Mouse (Mus musculus) liver, embryonic 15.5 days (tissue): ENCODE data around the gene Ccdc7a. TPM values are rescaled to one million over a fixed set of nuclear protein-coding genes. Genes with fewer than 3 reads are reported as not detected.

Experiments
- ATAC-seq: fragments of 200-750 bp; cut with Nextera tagmentation; 2 replicates; pipeline ENCODE4 v1.8.0; 2017; ENCODE audit warnings: moderate number of reproducible peaks, mild to moderate bottlenecking, moderate library complexity; ENCODE audit not compliant: insufficient read depth
- H3K27ac ChIP-seq: fragments of 300-500 bp; sonication (generic); replicated peaks from 2 replicates; pipeline ENCODE4 v1.5.1; 2015; ENCODE audit warnings: mild to moderate bottlenecking, inconsistent platforms
- H3K27me3 ChIP-seq: fragments of 300-500 bp; sonication (generic); 2 replicates; pipeline ENCODE4 v1.6.1; 2015; ENCODE audit warnings: mild to moderate bottlenecking, inconsistent platforms
- H3K36me3 ChIP-seq: fragments of 300-500 bp; sonication (generic); replicated peaks from 2 replicates; pipeline ENCODE4 v1.6.1; 2015; ENCODE audit warnings: moderate library complexity, mild to moderate bottlenecking, inconsistent platforms
- H3K4me1 ChIP-seq: fragments of 300-500 bp; sonication (generic); replicated peaks from 2 replicates; pipeline ENCODE4 v1.6.1; 2015; ENCODE audit warnings: inconsistent platforms
- H3K4me2 ChIP-seq: fragments of 300-500 bp; sonication (generic); 2 replicates; pipeline ENCODE4 v1.6.1; 2015; ENCODE audit warnings: moderate library complexity, mild to moderate bottlenecking, inconsistent platforms
- H3K4me3 ChIP-seq: fragments of 300-500 bp; sonication (generic); replicated peaks from 2 replicates; pipeline ENCODE4 v1.5.1; 2015; ENCODE audit warnings: mild to moderate bottlenecking, inconsistent platforms
- H3K9ac ChIP-seq: fragments of 300-500 bp; sonication (generic); 2 replicates; pipeline ENCODE4 v1.6.1; 2015; ENCODE audit warnings: moderate library complexity, mild to moderate bottlenecking, inconsistent platforms
- H3K9me3 ChIP-seq: fragments of 300-500 bp; sonication (generic); replicated peaks from 2 replicates; pipeline ENCODE4 v1.6.1; 2016; ENCODE audit warnings: inconsistent platforms
- WGBS: fragments of 180-500 bp; shearing (Covaris S2); methylation state at CpG from one replicate; pipeline ENCODE4 v1.1.7; 2015; ENCODE audit warnings: mixed read lengths; ENCODE audit not compliant: insufficient replicate concordance; 5-methylcytosine and 5-hydroxymethylcytosine counted together
- polyA plus RNA-seq: library from polyadenylated mRNA; unstranded; fragments of >200 nt; fragmentation: Nextera tagmentation; extraction: Ambion mirVana; gene quantifications from 2 replicates; pipeline ENCODE4 v1.2.1, GENCODE M21; 2015

The Ccdc7a gene
- polyA plus RNA-seq, 1 experiment from 2014 or later: not detected

DNA sequence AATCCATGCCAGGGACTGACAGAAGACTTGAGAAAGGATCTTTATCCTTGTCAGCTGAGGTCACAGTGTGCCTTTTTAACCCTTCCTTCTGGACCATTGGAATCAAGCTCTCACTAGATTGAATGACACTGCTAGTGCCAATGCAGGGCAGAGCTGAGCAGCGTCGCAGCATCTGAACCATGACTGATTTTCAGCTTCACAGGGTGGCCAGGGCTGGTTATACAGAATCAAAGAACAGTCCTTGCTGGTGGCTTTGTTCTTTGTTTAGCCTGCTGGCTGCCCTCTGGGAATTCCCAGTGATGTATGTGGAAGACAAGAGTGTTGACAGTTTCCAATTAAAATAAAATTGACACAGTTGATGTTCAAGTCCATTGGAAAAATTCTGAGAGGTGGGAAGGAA lies 333.1 kb downstream of the Ccdc7a start:
- Histone ChIP-seq H3K4me2 (no peak overlapping the region), H3K27ac (no peak overlapping the region), H3K27me3 (no peaks in the 10 kb centered on the region), H3K4me3 (no peak overlapping the region), H3K9ac (no peak overlapping the region), H3K36me3 (peaks cover 71% of the 10 kb centered on the region), H3K4me1 (no peaks in the 10 kb centered on the region), H3K9me3 (no peaks in the 10 kb centered on the region)
- 88% methylated on average over 2 of the region's 2 CpGs for WGBS
- no peak for ATAC-seq

DNA sequence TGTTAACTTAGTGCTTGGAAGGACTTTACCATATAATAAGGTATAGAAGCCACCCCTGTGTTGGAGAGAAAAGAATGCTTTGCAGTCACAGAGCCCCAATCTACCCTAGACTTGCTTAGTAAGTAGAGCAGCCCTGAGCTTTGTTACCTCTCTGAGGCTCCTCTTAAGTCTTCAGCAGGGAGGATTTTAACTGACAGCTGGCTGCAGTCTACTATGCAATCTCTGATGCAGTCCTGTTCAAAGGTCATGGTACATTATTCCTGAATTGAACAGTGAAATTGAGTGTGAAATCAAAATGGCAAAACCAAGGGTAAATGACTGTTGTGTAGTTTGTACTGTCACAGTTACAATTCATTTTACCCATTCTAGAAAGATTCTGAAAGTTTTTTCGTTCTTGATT lies 338.1 kb downstream of the Ccdc7a start:
- H3K9me3 ChIP-seq: no peaks in the 10 kb centered on the region
- no peak for ATAC-seq
- no peak overlapping the region for H3K4me2 ChIP-seq
- H3K4me3 ChIP-seq: no peak overlapping the region
- H3K9ac ChIP-seq: no peak overlapping the region
- H3K27ac ChIP-seq: no peak overlapping the region
- peaks cover 80% of the 10 kb centered on the region for H3K36me3 ChIP-seq
- H3K27me3 ChIP-seq: no peaks in the 10 kb centered on the region
- 81% methylated on average over 1 of the region's 1 CpGs for WGBS
- no peaks in the 10 kb centered on the region for H3K4me1 ChIP-seq

GRCm38 (mm10) chr8:128724819-128725218 lies 340.5 kb downstream of the Ccdc7a start:
- no peak overlapping the region for H3K4me3 ChIP-seq
- H3K9me3 ChIP-seq: no peaks in the 10 kb centered on the region
- no peak overlapping the region for H3K4me2 ChIP-seq
- H3K27ac ChIP-seq: no peak overlapping the region
- peaks cover 4% of the 10 kb centered on the region; the same call in 1 of the 2 replicates for H3K4me1 ChIP-seq
- H3K9ac ChIP-seq: no peak overlapping the region
- 40% methylated on average over 1 of the region's 1 CpGs for WGBS
- H3K36me3 ChIP-seq: peaks cover 74% of the 10 kb centered on the region
- no peak for ATAC-seq
- H3K27me3 ChIP-seq: no peaks in the 10 kb centered on the region

- no peak overlapping the region for H3K4me2 ChIP-seq
- peaks cover 83% of the 10 kb centered on the region for H3K36me3 ChIP-seq
- H3K27ac ChIP-seq: no peak overlapping the region
- H3K4me1 ChIP-seq: peaks cover 4% of the 10 kb centered on the region; the same call in 1 of the 2 replicates
- H3K27me3 ChIP-seq: no peaks in the 10 kb centered on the region
- no peak for ATAC-seq
- no peaks in the 10 kb centered on the region for H3K9me3 ChIP-seq
- no peak overlapping the region for H3K4me3 ChIP-seq
- H3K9ac ChIP-seq: no peak overlapping the region
Observed at GRCm38 (mm10) chr8:128716184-128716583, 349.1 kb downstream of the Ccdc7a start.

- H3K9ac ChIP-seq: no peak overlapping the region
- peaks cover 2% of the 10 kb centered on the region; the same call in 1 of the 2 replicates for H3K4me1 ChIP-seq
- no peak overlapping the region for H3K4me2 ChIP-seq
- peak; percentile 71 for ATAC-seq
- H3K27me3 ChIP-seq: no peaks in the 10 kb centered on the region
- WGBS: 38% methylated on average over 3 of the region's 3 CpGs
- H3K4me3 ChIP-seq: no peak overlapping the region
- no peaks in the 10 kb centered on the region for H3K9me3 ChIP-seq
- peaks cover 56% of the 10 kb centered on the region for H3K36me3 ChIP-seq
- no peak overlapping the region for H3K27ac ChIP-seq
Observed at GRCm38 (mm10) chr8:128709261-128709660, 356.1 kb downstream of the Ccdc7a start.

DNA sequence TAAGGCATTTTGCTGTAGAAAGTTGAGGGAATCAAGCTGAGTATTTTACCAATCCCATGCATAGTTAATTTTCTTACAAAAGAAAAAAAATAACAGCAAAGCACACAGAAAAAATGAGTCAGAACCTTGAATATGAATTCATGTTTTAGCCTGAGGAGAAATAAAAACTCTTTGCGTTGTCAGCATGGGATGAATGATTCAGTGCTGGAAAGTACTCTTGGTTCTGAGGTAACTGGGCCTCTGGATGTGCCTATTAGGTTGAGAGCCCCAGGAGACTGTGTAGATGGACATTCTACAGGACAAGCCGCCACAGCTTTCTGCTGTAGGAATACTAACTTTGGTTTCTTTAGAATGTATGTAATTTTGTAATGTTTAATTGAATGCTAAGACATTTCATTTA lies 360.5 kb downstream of the Ccdc7a start:
- H3K9me3 ChIP-seq: no peaks in the 10 kb centered on the region
- no peak overlapping the region for H3K27ac ChIP-seq
- WGBS: 86% methylated on average over 2 of the region's 2 CpGs
- no peaks in the 10 kb centered on the region for H3K27me3 ChIP-seq
- H3K4me1 ChIP-seq: peaks cover 10% of the 10 kb centered on the region; the same call in 1 of the 2 replicates
- H3K4me3 ChIP-seq: no peak overlapping the region
- no peak overlapping the region for H3K4me2 ChIP-seq
- ATAC-seq: no peak
- no peak overlapping the region for H3K9ac ChIP-seq
- peaks cover 23% of the 10 kb centered on the region for H3K36me3 ChIP-seq

- WGBS: 60% methylated on average over 1 of the region's 1 CpGs
- no peaks in the 10 kb centered on the region for H3K27me3 ChIP-seq
- no peak overlapping the region for H3K9ac ChIP-seq
- no peak overlapping the region for H3K27ac ChIP-seq
- no peak overlapping the region for H3K4me2 ChIP-seq
- H3K36me3 ChIP-seq: peaks cover 23% of the 10 kb centered on the region
- no peak for ATAC-seq
- H3K4me1 ChIP-seq: peaks cover 10% of the 10 kb centered on the region
- H3K4me3 ChIP-seq: no peak overlapping the region
- H3K9me3 ChIP-seq: no peaks in the 10 kb centered on the region
Observed at GRCm38 (mm10) chr8:128704376-128704775, 360.9 kb downstream of the Ccdc7a start.

DNA sequence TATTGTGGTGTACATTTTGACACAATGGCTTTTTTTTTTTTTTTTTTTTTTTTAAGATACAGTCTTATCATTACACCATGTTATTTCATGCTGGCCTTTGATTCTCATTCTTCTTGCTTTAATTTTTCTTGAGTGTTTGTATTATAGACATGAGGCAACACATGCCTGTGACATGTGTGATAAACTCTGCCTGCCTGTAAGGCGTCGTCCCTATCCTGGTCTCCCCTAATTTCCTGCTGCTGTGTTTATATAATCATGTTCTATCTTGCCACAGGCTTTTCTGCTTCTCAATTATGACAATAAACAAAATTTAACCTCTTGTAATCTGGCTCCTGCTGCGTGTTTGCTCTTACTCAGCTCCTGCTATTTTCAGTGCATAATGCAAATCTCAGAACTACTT lies 367.4 kb downstream of the Ccdc7a start:
- no peak for ATAC-seq
- 0 out of 2 replicates have a peak, but pooled peaks cover 1% of the 10 kb centered on the region for H3K36me3 ChIP-seq
- H3K4me3 ChIP-seq: no peak overlapping the region
- H3K4me1 ChIP-seq: peaks cover 56% of the 10 kb centered on the region
- no peaks in the 10 kb centered on the region for H3K27me3 ChIP-seq
- no peaks in the 10 kb centered on the region for H3K9me3 ChIP-seq
- no peak overlapping the region for H3K27ac ChIP-seq
- H3K9ac ChIP-seq: no peak overlapping the region
- WGBS: 50% methylated on average over 3 of the region's 3 CpGs
- no peak overlapping the region for H3K4me2 ChIP-seq

- Histone ChIP-seq H3K27me3 (no peaks in the 10 kb centered on the region), H3K27ac (peak overlapping the region; percentile 71), H3K9me3 (no peaks in the 10 kb centered on the region), H3K4me2 (peak overlapping the region; percentile 34), H3K36me3 (no peaks in the 10 kb centered on the region), H3K4me1 (peaks cover 63% of the 10 kb centered on the region), H3K9ac (no peak overlapping the region), H3K4me3 (no peak overlapping the region)
- 45% methylated on average over 1 of the region's 1 CpGs for WGBS
- ATAC-seq: peak; percentile 58
Observed at GRCm38 (mm10) chr8:128696701-128697397, 368.5 kb downstream of the Ccdc7a start.

DNA sequence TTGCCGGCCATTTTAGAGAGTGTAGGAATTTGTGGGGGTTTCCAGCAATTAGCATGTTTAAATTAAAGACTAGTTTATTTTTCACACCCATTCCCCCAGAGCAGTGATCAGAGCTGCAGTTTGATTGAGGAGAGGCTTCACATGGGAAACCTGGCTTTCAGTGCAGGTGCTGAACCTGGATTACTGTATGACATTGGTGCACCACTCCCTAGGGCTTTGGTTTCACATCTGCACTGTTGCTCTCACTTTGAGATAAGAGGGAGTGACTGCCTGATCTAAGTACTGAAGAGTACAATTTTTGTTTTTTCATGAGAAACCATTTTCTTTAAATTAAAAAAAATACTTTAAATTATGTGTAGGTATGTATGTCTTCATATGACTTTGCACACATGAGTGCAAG lies 375.3 kb downstream of the Ccdc7a start:
- H3K4me1 ChIP-seq: peaks cover 60% of the 10 kb centered on the region
- no peaks in the 10 kb centered on the region for H3K27me3 ChIP-seq
- no peak for ATAC-seq
- H3K4me2 ChIP-seq: peak overlapping the region; percentile 36
- peak overlapping the region; percentile 56 for H3K27ac ChIP-seq
- no peak overlapping the region for H3K9ac ChIP-seq
- WGBS: 74% methylated on average over 1 of the region's 1 CpGs
- no peaks in the 10 kb centered on the region for H3K36me3 ChIP-seq
- H3K9me3 ChIP-seq: no peaks in the 10 kb centered on the region
- no peak overlapping the region for H3K4me3 ChIP-seq

- Histone ChIP-seq H3K9ac (no peak overlapping the region), H3K4me1 (peaks cover 53% of the 10 kb centered on the region), H3K27me3 (no peaks in the 10 kb centered on the region), H3K4me2 (peak overlapping the region; percentile 38; the same call in 1 of the 2 replicates), H3K9me3 (no peaks in the 10 kb centered on the region), H3K4me3 (0 out of 2 replicates have a peak overlapping the region, but pooled peaks have one; percentile 8), H3K27ac (peak overlapping the region; percentile 66), H3K36me3 (no peaks in the 10 kb centered on the region)
- ATAC-seq: peak; percentile 5; the same call in 1 of the 2 replicates
- 17% methylated on average over 3 of the region's 3 CpGs for WGBS
Observed at GRCm38 (mm10) chr8:128688679-128689078, 376.6 kb downstream of the Ccdc7a start.
